Mouse (Mus musculus): ENCODE data around the gene Pgghg. TPM values are rescaled to one million over a fixed set of nuclear protein-coding genes. Genes with fewer than 3 reads are reported as not detected.
A peak's percentile ranks its signal among the peaks of the same experiment; 100 is the strongest.

Gene Pgghg
- polyA plus RNA-seq, 1 experiment from 2014 or later, result 6.3 TPM

DNA sequence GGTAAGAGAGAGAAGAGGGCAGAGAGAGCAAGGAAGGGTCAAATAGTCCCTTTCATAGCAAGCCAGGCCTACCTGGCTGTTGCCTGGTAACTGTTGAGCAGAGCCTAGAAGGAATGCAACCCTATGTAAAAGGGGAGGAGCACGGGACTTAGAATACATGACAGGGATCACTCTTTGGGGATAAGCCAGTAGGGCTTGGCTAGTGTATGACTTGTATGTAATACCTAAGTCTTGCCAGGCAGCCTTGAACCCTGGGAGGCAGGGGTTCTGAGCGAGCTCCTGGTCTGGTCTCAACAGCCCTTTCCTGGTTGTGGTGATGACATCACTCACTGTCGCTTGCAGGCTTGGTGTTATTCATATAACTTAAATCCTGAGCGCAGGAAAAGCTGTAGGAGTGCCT is 47.8 kb downstream of the Pgghg start:
- Histone ChIP-seq H3K4me2 (ENCODE audit: low read depth, low read length) (no peak overlapping the region), H3K36me3 (replicated peaks; ENCODE audit: insufficient read depth, low read length) (no peaks in the 10 kb centered on the region), H3K9ac (replicated peaks) (no peak overlapping the region), H3K27ac (ENCODE audit: low read depth) (no peak overlapping the region), H3K4me3 (ENCODE audit: low read depth, low read length) (no peak overlapping the region), H3K27me3 (ENCODE audit: insufficient read depth, low read length) (no peaks in the 10 kb centered on the region), H3K4me1 (ENCODE audit: insufficient read depth) (no peaks in the 10 kb centered on the region), H3K9me3 (ENCODE audit: low read length) (no peaks in the 10 kb centered on the region)
- ATAC-seq (no peak), DNase-seq (no peak)
- 69% methylated on average over 4 of the region's 4 CpGs for WGBS (ENCODE audit: insufficient replicate concordance)
- TF ChIP-seq CTCF (IDR thresholded peaks at IDR 0.05; ENCODE audit: low read depth) (no peak), EP300 (IDR thresholded peaks at IDR 0.05; ENCODE audit: low read depth) (no peak)

DNA sequence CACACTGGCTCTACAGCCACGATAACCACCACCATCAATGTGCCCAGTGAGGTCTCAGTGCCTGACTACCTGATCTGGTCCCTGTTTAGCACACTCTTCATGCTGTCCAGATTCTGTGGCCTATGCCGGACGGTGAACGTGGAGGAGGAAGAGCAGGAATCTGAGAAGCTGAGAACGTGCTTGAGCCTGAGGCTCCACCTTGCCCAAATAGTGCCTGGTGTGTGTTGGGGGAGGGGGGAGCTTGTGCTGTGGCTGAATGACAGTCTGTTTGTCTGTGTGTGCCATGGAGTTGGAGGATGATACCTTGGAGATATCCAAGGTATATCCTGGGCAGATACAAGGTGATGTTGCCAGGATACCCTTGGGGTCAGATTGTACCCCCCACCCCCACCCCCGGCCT is 49.0 kb downstream of the Pgghg start:
- Histone ChIP-seq H3K4me1 (ENCODE audit: insufficient read depth) (no peaks in the 10 kb centered on the region), H3K4me3 (ENCODE audit: low read depth, low read length) (no peak overlapping the region), H3K9me3 (ENCODE audit: low read length) (no peaks in the 10 kb centered on the region), H3K9ac (replicated peaks) (no peak overlapping the region), H3K27ac (ENCODE audit: low read depth) (peak overlapping the region; percentile 34; the same call in 1 of the 2 replicates), H3K4me2 (ENCODE audit: low read depth, low read length) (no peak overlapping the region), H3K36me3 (replicated peaks; ENCODE audit: insufficient read depth, low read length) (no peaks in the 10 kb centered on the region), H3K27me3 (ENCODE audit: insufficient read depth, low read length) (no peaks in the 10 kb centered on the region)
- DNase-seq (no peak), ATAC-seq (no peak)
- no peak for TF ChIP-seq CTCF (IDR thresholded peaks at IDR 0.05; ENCODE audit: low read depth)
- TF ChIP-seq EP300 (IDR thresholded peaks at IDR 0.05; ENCODE audit: low read depth), result no peak
- WGBS (ENCODE audit: insufficient replicate concordance), result 37% methylated on average over 6 of the region's 6 CpGs

DNA sequence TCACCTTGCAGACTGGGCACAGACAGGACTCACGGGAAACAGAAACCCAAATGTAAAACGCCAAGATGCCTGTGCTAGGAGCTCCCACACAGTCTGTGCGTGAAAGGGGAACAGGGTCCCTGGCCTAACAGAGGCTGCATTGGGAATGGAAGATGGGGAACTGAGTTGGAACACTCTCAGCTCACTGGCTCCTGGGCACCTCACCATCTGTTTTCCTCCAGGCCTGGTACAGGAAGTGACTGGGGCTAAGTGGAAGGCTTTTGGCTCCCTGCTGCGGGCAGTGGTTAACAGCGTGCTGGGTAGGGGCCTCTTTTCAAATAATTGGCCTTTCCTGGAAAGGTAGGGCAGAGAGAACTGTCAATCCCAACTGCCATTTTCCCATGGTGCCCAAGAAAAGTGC is 49.4 kb downstream of the Pgghg start:
- WGBS (ENCODE audit: insufficient replicate concordance), result 51% methylated on average over 5 of the region's 5 CpGs
- Histone ChIP-seq H3K4me2 (ENCODE audit: low read depth, low read length) (no peak overlapping the region), H3K27ac (ENCODE audit: low read depth) (peak overlapping the region; percentile 34; the same call in 1 of the 2 replicates), H3K36me3 (replicated peaks; ENCODE audit: insufficient read depth, low read length) (no peaks in the 10 kb centered on the region), H3K9me3 (ENCODE audit: low read length) (no peaks in the 10 kb centered on the region), H3K4me3 (ENCODE audit: low read depth, low read length) (no peak overlapping the region), H3K9ac (replicated peaks) (no peak overlapping the region), H3K4me1 (ENCODE audit: insufficient read depth) (no peaks in the 10 kb centered on the region), H3K27me3 (ENCODE audit: insufficient read depth, low read length) (no peaks in the 10 kb centered on the region)
- no peak for DNase-seq
- ATAC-seq, result peak; percentile 38; the same call in 1 of the 2 replicates
- TF ChIP-seq CTCF (IDR thresholded peaks at IDR 0.05; ENCODE audit: low read depth) (no peak), EP300 (IDR thresholded peaks at IDR 0.05; ENCODE audit: low read depth) (no peak)

DNA sequence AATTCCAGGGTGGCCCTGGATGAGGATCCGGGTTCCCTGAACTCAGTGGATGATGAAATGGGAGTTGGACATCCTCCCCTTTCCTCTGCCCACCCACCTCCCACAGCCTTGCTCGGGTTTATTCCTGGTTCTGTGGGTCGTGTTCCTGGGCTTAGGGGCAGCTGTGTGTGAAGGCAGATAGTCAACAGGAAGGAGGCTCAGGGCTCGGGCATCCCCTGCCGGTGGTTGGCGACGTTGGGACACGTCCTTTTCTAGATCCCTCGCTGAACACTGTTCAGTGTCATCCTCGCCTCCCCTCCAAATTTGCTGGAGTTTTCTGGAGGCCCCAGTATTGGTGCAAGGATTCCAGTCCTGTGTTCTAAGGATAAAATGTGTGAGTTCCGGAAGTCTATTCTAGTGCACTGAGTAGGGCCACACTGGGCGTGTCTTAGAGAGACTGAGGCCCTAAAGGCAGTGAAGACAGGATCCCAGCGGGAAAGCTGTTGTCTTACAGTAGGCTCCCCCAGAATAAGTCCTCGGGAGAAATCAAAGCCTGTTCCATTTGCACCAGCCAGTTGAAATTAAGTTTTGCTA is 50.0 kb downstream of the Pgghg start:
- H3K4me3 ChIP-seq (ENCODE audit: low read depth, low read length), result no peak overlapping the region
- DNase-seq, result peak; percentile 28
- 0 out of 2 replicates have a peak, but pooled peaks have one; percentile 21 for ATAC-seq
- H3K4me2 ChIP-seq (ENCODE audit: low read depth, low read length), result no peak overlapping the region
- TF ChIP-seq CTCF (IDR thresholded peaks at IDR 0.05; ENCODE audit: low read depth) (peak; percentile 39), EP300 (IDR thresholded peaks at IDR 0.05; ENCODE audit: low read depth) (no peak)
- H3K36me3 ChIP-seq (replicated peaks; ENCODE audit: insufficient read depth, low read length), result no peaks in the 10 kb centered on the region
- no peaks in the 10 kb centered on the region for H3K4me1 ChIP-seq (ENCODE audit: insufficient read depth)
- no peak overlapping the region for H3K9ac ChIP-seq (replicated peaks)
- H3K27ac ChIP-seq (ENCODE audit: low read depth), result no peak overlapping the region
- 40% methylated on average over 14 of the region's 14 CpGs for WGBS (ENCODE audit: insufficient replicate concordance)
- H3K27me3 ChIP-seq (ENCODE audit: insufficient read depth, low read length), result no peaks in the 10 kb centered on the region
- H3K9me3 ChIP-seq (ENCODE audit: low read length), result no peaks in the 10 kb centered on the region

Other genes starting within 250 kb of the Pgghg start
- gene Olfr541, start 244.1 kb upstream of the Pgghg start, polyA plus RNA-seq (2015; fragmentation: Nextera tagmentation; extraction: Ambion mirVana), result not detected in 2 replicates
- 556 and 629 TPM in 2 replicates for gene Cyp2e1, start 177.7 kb upstream of the Pgghg start, polyA plus RNA-seq (2015; fragmentation: Nextera tagmentation; extraction: Ambion mirVana)
- gene Syce1, start 153.5 kb upstream of the Pgghg start, polyA plus RNA-seq (2015; fragmentation: Nextera tagmentation; extraction: Ambion mirVana), result not detected in 2 replicates
- gene Zfp941, start 119.2 kb upstream of the Pgghg start, polyA plus RNA-seq (2015; fragmentation: Nextera tagmentation; extraction: Ambion mirVana), result 0.14 and 0.21 TPM in 2 replicates
- gene Urah, start 106.4 kb upstream of the Pgghg start, polyA plus RNA-seq (2015; fragmentation: Nextera tagmentation; extraction: Ambion mirVana), result 316 TPM in 2 replicates
- gene Scgb1c1, start 95.8 kb upstream of the Pgghg start, polyA plus RNA-seq (2015; fragmentation: Nextera tagmentation; extraction: Ambion mirVana), result not detected in 2 replicates
- not detected in 2 replicates for gene Odf3, start 93.6 kb upstream of the Pgghg start, polyA plus RNA-seq (2015; fragmentation: Nextera tagmentation; extraction: Ambion mirVana)
- gene Gm45785, start 85.1 kb upstream of the Pgghg start, polyA plus RNA-seq (2015; fragmentation: Nextera tagmentation; extraction: Ambion mirVana), result not detected in 2 replicates
- gene Ric8a, start 84.4 kb upstream of the Pgghg start, polyA plus RNA-seq (2015; fragmentation: Nextera tagmentation; extraction: Ambion mirVana), result 15.9 and 17.1 TPM in 2 replicates
- gene Bet1l, start 83.8 kb upstream of the Pgghg start, polyA plus RNA-seq (2015; fragmentation: Nextera tagmentation; extraction: Ambion mirVana), result 30.7 and 35.9 TPM in 2 replicates
- gene Psmd13, start 59.4 kb upstream of the Pgghg start, polyA plus RNA-seq (2015; fragmentation: Nextera tagmentation; extraction: Ambion mirVana), result 106 and 112 TPM in 2 replicates
- 66.2 and 66.9 TPM in 2 replicates for gene Sirt3, start 59.1 kb upstream of the Pgghg start, polyA plus RNA-seq (2015; fragmentation: Nextera tagmentation; extraction: Ambion mirVana)
- 1.2 and 12.7 TPM in 2 replicates for gene Cox8b, start 40.9 kb upstream of the Pgghg start, polyA plus RNA-seq (2015; fragmentation: Nextera tagmentation; extraction: Ambion mirVana)
- gene Nlrp6, start 20.5 kb upstream of the Pgghg start, polyA plus RNA-seq (2015; fragmentation: Nextera tagmentation; extraction: Ambion mirVana), result 16.7 and 18.8 TPM in 2 replicates
- gene Ifitm5, start 8.9 kb downstream of the Pgghg start, polyA plus RNA-seq (2015; fragmentation: Nextera tagmentation; extraction: Ambion mirVana), result 0.41 and 0.48 TPM in 2 replicates
- gene Gm45717, start 14.5 kb downstream of the Pgghg start, polyA plus RNA-seq (2015; fragmentation: Nextera tagmentation; extraction: Ambion mirVana), result 0.59 TPM in 1 of 2 replicates, not detected in the other
- gene Ifitm2, start 14.6 kb downstream of the Pgghg start, polyA plus RNA-seq (2015; fragmentation: Nextera tagmentation; extraction: Ambion mirVana), result 798 and 816 TPM in 2 replicates
- gene Ifitm1, start 25.8 kb downstream of the Pgghg start, polyA plus RNA-seq (2015; fragmentation: Nextera tagmentation; extraction: Ambion mirVana), result 33.4 and 38.6 TPM in 2 replicates
- gene Ifitm3, start 69.4 kb downstream of the Pgghg start, polyA plus RNA-seq (2015; fragmentation: Nextera tagmentation; extraction: Ambion mirVana), result 295 and 298 TPM in 2 replicates
- gene Ifitm6, start 76.5 kb downstream of the Pgghg start, polyA plus RNA-seq (2015; fragmentation: Nextera tagmentation; extraction: Ambion mirVana), result 53.6 and 54.4 TPM in 2 replicates
- not detected in 2 replicates for gene Gm17387, start 87.7 kb downstream of the Pgghg start, polyA plus RNA-seq (2015; fragmentation: Nextera tagmentation; extraction: Ambion mirVana)
- 0.15 and 0.34 TPM in 2 replicates for gene B4galnt4, start 119.7 kb downstream of the Pgghg start, polyA plus RNA-seq (2015; fragmentation: Nextera tagmentation; extraction: Ambion mirVana)
- gene Pkp3, start 136.8 kb downstream of the Pgghg start, polyA plus RNA-seq (2015; fragmentation: Nextera tagmentation; extraction: Ambion mirVana), result 1.4 and 1.5 TPM in 2 replicates
- 18.0 and 20.1 TPM in 2 replicates for gene Sigirr, start 159.2 kb downstream of the Pgghg start, polyA plus RNA-seq (2015; fragmentation: Nextera tagmentation; extraction: Ambion mirVana)
- gene Ano9, start 176.4 kb downstream of the Pgghg start, polyA plus RNA-seq (2015; fragmentation: Nextera tagmentation; extraction: Ambion mirVana), result 1.4 and 1.8 TPM in 2 replicates
- 57.9 and 71.0 TPM in 2 replicates for gene Ptdss2, start 181.0 kb downstream of the Pgghg start, polyA plus RNA-seq (2015; fragmentation: Nextera tagmentation; extraction: Ambion mirVana)
- gene Rnh1, start 231.5 kb downstream of the Pgghg start, polyA plus RNA-seq (2015; fragmentation: Nextera tagmentation; extraction: Ambion mirVana), result 55.2 and 55.7 TPM in 2 replicates

Measured in liver, postnatal 0 days (tissue).